Mouse (Mus musculus) stomach, embryonic 14.5 days (tissue): ENCODE results near the gene L3mbtl4. TPM values are rescaled to one million over a fixed set of nuclear protein-coding genes. Genes with fewer than 3 reads are reported as not detected.

Experiments used
- ATAC-seq: fragments of 200-750 bp; cut with Nextera tagmentation; 2 replicates; pipeline ENCODE4 v1.8.0; 2017; ENCODE audit warnings: low read depth, moderate TSS enrichment; ENCODE audit not compliant: insufficient number of reproducible peaks, insufficient read depth, low FRiP score
- H3K27ac ChIP-seq: fragments of 300-500 bp; sonication (generic); 2 replicates; pipeline ENCODE4 v1.5.1; 2014; ENCODE audit warnings: mild to moderate bottlenecking, low read length, moderate library complexity, mixed read lengths
- H3K27me3 ChIP-seq: fragments of 300-500 bp; sonication (generic); 2 replicates; pipeline ENCODE4 v1.6.1; 2014; ENCODE audit warnings: low read length, control low read depth, mixed read lengths; ENCODE audit not compliant: control insufficient read depth, insufficient read depth
- H3K36me3 ChIP-seq: fragments of 300-500 bp; sonication (generic); 2 replicates; pipeline ENCODE4 v1.6.1; 2014; ENCODE audit warnings: mild to moderate bottlenecking, control low read depth, low read length, moderate library complexity, mixed read lengths; ENCODE audit not compliant: control insufficient read depth, insufficient read depth
- H3K4me1 ChIP-seq: fragments of 300-500 bp; sonication (generic); 2 replicates; pipeline ENCODE4 v1.6.1; 2014; ENCODE audit warnings: low read length, control low read depth, mixed read lengths; ENCODE audit not compliant: control insufficient read depth, insufficient read depth
- H3K4me2 ChIP-seq: fragments of 300-500 bp; sonication (generic); replicated peaks from 2 replicates; pipeline ENCODE4 v1.6.1; 2014; ENCODE audit warnings: low read depth, low read length, control low read depth
- H3K4me3 ChIP-seq: fragments of 300-500 bp; sonication (generic); 2 replicates; pipeline ENCODE4 v1.5.1; 2014; ENCODE audit warnings: low read depth, low read length, control low read depth
- H3K9ac ChIP-seq: fragments of 300-500 bp; sonication (generic); replicated peaks from 2 replicates; pipeline ENCODE4 v1.6.1; 2014; ENCODE audit warnings: low read depth, mild to moderate bottlenecking, control low read depth, low read length, moderate library complexity, mixed read lengths
- H3K9me3 ChIP-seq: fragments of 300-500 bp; sonication (generic); 2 replicates; pipeline ENCODE4 v1.6.1; 2016; ENCODE audit warnings: low read depth, low read length, control low read depth; ENCODE audit not compliant: control insufficient read depth
- WGBS: fragments of 180-500 bp; shearing (Covaris S2); extraction: QIAGEN DNeasy Blood & Tissue Kit; methylation state at CpG from one replicate; pipeline ENCODE4 v1.1.7; 2014; 5-methylcytosine and 5-hydroxymethylcytosine counted together
- polyA plus RNA-seq: library from polyadenylated mRNA; unstranded; fragments of >200 nt; fragmentation: Nextera tagmentation; extraction: Ambion mirVana; gene quantifications from 2 replicates; pipeline ENCODE4 v1.2.1, GENCODE M21; 2014

The L3mbtl4 gene
- polyA plus RNA-seq, 1 experiment from 2014 or later: not detected

DNA sequence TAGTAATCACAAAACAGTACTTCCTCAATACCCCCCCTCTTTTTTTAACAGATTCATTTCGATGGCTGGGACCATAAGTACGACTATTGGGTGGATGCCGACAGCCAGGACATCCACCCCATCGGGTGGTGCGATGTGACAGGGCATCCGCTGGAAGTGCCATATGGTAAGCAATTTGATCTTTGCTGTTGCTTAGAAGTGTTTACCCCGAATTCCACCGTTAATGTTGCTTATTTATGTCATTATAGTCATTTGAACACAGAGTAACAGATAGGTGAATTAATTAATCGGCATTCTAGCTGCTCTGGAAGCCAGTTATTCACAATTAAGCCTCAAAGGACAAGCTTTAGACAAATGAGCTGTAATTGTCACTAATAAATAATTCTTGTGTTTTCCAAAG is 286.1 kb downstream of the L3mbtl4 start:
- no peak overlapping the region for H3K27ac ChIP-seq
- H3K9ac ChIP-seq: no peak overlapping the region
- H3K4me3 ChIP-seq: no peak overlapping the region
- H3K27me3 ChIP-seq: no peaks in the 10 kb centered on the region
- ATAC-seq: no peak
- H3K9me3 ChIP-seq: no peaks in the 10 kb centered on the region
- 80% methylated on average over 9 of the region's 9 CpGs for WGBS
- H3K36me3 ChIP-seq: no peaks in the 10 kb centered on the region
- H3K4me1 ChIP-seq: no peaks in the 10 kb centered on the region
- no peak overlapping the region for H3K4me2 ChIP-seq

DNA sequence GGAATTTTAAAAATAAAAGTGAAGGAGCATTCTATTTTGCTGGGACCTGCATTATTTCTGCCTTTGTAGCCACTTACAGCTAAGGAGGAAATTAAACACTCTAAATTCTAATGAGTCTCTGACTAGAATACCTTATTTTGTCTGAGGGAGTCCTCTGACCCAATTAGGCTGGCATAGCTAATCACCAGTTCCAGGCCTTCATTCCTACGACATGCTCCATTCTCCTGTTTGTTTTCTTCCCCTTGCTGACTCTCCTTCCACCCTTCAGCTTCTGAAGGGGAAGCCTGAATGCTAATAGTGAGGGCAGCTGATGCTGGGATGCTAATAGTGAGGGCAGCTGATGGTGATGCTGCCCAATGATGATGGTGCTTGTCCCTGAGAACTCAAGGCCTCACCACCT is 286.7 kb downstream of the L3mbtl4 start:
- H3K9ac ChIP-seq: no peak overlapping the region
- H3K4me2 ChIP-seq: no peak overlapping the region
- no peaks in the 10 kb centered on the region for H3K9me3 ChIP-seq
- 41% methylated on average over 1 of the region's 1 CpGs for WGBS
- no peaks in the 10 kb centered on the region for H3K27me3 ChIP-seq
- H3K4me1 ChIP-seq: no peaks in the 10 kb centered on the region
- no peak for ATAC-seq
- no peak overlapping the region for H3K27ac ChIP-seq
- no peaks in the 10 kb centered on the region for H3K36me3 ChIP-seq
- no peak overlapping the region for H3K4me3 ChIP-seq

DNA sequence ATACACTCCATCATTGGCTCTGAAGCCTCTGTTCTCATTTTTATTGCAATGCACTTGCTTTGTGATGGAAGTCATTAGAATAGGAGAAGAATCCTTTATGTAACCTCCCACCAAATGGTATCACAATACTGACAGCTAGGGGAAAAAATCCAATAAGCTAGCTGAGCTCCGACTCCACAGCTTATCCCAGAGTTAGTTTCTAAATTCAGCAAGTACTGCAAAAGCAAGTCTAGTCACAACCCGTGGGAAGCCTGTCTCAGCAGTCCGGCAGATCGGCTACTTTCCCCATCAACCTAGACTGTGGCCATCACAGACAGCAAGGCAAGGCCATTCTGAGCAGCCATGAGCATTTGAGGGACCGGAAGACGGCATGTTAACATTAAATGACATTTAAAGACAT is 298.2 kb downstream of the L3mbtl4 start:
- no peaks in the 10 kb centered on the region for H3K4me1 ChIP-seq
- H3K4me2 ChIP-seq: no peak overlapping the region
- H3K9me3 ChIP-seq: no peaks in the 10 kb centered on the region
- H3K27me3 ChIP-seq: no peaks in the 10 kb centered on the region
- H3K4me3 ChIP-seq: no peak overlapping the region
- H3K27ac ChIP-seq: no peak overlapping the region
- no peak overlapping the region for H3K9ac ChIP-seq
- 90% methylated on average over 6 of the region's 6 CpGs for WGBS
- no peak for ATAC-seq
- no peaks in the 10 kb centered on the region for H3K36me3 ChIP-seq

DNA sequence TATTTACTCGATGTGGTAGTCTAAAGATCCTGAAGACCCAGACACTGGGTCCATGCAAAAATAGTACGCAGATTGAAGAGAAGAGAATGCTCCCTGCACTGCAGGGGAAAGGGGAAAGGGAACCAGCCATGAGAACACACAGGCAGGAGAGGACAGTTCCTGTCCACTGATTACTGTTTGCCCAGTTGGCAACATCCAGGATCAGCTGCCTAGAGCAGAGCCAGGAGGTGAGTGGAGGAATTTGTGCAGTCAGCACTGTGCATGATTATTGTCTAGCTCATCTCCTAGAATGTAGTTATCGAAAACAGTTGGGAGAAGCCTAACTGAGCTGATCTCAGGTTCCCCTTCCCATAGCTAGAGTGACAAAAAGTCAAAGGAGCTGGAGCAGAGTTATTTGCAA is 311.6 kb downstream of the L3mbtl4 start:
- no peaks in the 10 kb centered on the region for H3K27me3 ChIP-seq
- 81% methylated on average over 3 of the region's 3 CpGs for WGBS
- no peak overlapping the region for H3K9ac ChIP-seq
- H3K4me1 ChIP-seq: no peaks in the 10 kb centered on the region
- no peak for ATAC-seq
- H3K36me3 ChIP-seq: no peaks in the 10 kb centered on the region
- H3K4me3 ChIP-seq: no peak overlapping the region
- no peak overlapping the region for H3K4me2 ChIP-seq
- H3K27ac ChIP-seq: no peak overlapping the region
- no peaks in the 10 kb centered on the region for H3K9me3 ChIP-seq

DNA sequence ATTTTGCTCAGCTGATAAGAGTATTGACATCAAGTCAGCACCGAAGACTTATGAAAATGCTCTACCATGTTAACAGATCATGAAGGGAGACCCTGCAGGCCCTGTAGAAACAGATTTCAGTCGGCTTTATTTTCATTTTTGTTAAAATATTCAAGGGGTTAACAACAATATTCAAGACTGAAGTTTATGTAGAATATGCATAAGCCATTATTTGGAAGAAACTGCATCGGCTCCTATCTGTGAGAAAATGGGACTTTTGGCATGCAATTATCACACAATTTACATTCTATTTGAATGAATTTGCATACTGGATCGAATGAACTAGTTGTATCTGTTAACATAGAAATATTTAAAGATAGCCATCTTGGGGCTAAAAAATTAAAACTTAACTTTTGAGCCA is 318.0 kb downstream of the L3mbtl4 start:
- Histone ChIP-seq H3K4me1 (no peaks in the 10 kb centered on the region), H3K9me3 (no peaks in the 10 kb centered on the region), H3K27me3 (no peaks in the 10 kb centered on the region), H3K9ac (no peak overlapping the region), H3K27ac (no peak overlapping the region), H3K4me3 (no peak overlapping the region), H3K36me3 (no peaks in the 10 kb centered on the region), H3K4me2 (no peak overlapping the region)
- 81% methylated on average over 4 of the region's 4 CpGs for WGBS
- ATAC-seq: no peak

DNA sequence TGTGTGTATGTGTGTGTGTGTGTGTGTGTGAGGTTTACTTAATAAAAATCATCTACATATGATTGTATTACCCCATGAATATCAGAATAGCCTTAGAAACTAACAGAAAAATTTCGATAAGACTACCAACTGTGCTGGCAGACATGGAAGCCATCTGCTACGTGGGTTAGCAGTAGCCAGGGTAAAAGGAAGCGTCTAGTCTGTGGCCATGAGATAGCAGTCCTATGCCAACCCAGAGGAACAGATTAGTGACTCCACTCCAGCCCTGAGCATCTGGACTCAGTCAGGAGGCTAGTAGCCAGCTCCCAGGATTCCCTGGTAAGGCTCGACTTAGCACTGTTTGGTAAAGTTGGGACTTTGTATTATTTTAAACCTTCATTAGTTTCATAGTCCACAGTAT is 329.1 kb downstream of the L3mbtl4 start:
- Histone ChIP-seq H3K9me3 (no peaks in the 10 kb centered on the region), H3K4me3 (no peak overlapping the region), H3K4me2 (no peak overlapping the region), H3K36me3 (no peaks in the 10 kb centered on the region), H3K27ac (no peak overlapping the region), H3K9ac (no peak overlapping the region), H3K4me1 (no peaks in the 10 kb centered on the region), H3K27me3 (no peaks in the 10 kb centered on the region)
- WGBS: 65% methylated on average over 4 of the region's 4 CpGs
- ATAC-seq: no peak

DNA sequence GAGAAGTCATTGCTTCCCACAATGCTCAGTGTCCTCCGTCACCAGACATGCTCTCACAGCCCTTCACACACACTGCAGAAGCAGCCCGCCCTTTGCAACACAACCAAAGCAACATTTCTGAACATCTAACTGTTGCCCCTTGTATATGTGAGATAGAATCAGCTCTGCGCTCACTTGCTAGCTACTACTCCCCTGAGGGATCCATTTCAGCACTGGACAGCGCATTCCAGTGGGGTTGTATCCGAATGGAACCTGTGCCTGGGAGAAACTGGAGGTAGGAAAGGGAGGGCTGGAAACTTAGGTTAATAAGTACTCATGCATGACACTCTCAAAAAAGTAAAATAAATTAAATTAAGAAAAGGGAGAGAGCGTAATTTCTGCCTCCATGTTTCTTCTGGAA is 334.1 kb downstream of the L3mbtl4 start:
- no peak overlapping the region for H3K4me3 ChIP-seq
- H3K27me3 ChIP-seq: no peaks in the 10 kb centered on the region
- no peaks in the 10 kb centered on the region for H3K36me3 ChIP-seq
- H3K27ac ChIP-seq: no peak overlapping the region
- WGBS: 51% methylated on average over 6 of the region's 6 CpGs
- H3K9ac ChIP-seq: no peak overlapping the region
- ATAC-seq: no peak
- no peak overlapping the region for H3K4me2 ChIP-seq
- no peaks in the 10 kb centered on the region for H3K4me1 ChIP-seq
- no peaks in the 10 kb centered on the region for H3K9me3 ChIP-seq

DNA sequence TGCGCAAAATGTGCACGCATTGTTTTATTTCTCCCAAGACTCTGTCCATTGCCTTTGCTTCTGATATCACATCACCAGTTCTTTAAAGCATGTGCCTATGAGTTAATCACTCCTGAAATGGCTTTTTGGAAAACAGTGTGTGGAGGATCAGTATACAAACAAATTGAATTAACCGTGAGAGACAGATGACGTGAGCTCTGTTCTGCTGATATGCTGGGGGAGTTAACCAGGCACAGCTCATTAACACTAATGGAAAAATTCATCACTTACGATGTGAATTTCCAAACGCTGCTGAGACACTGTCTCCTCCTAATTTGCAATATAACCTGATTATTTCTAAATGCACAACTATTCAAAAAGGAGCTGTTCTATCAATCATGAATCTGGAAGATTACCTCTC is 337.6 kb downstream of the L3mbtl4 start:
- ATAC-seq: no peak
- H3K36me3 ChIP-seq: no peaks in the 10 kb centered on the region
- WGBS: 73% methylated on average over 6 of the region's 6 CpGs

DNA sequence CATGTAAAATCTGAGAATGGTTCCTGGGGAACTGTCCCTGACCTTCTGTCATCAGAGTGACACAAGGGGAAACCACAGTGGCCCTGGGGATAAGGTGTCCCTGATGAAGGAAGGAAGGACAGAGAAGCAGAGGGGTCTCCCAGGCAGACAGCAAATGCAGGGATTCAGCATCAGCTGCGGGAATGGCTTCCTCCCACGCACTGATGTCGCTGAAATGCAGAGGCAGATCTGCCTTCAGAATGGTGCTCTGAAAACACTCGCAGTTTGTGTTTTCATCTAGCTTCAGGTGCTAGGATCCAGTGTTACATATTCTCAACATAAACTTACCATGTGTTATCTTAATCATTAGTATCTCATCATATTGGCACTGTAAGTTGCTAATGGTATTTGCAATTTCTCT is 351.7 kb downstream of the L3mbtl4 start:
- Histone ChIP-seq H3K4me3 (no peak overlapping the region), H3K9ac (no peak overlapping the region), H3K4me1 (no peaks in the 10 kb centered on the region), H3K27ac (no peak overlapping the region), H3K9me3 (no peaks in the 10 kb centered on the region), H3K36me3 (no peaks in the 10 kb centered on the region), H3K4me2 (no peak overlapping the region), H3K27me3 (no peaks in the 10 kb centered on the region)
- WGBS: 77% methylated on average over 4 of the region's 4 CpGs
- no peak for ATAC-seq

More for the DNA sequence above, 337.6 kb downstream of the L3mbtl4 start:
- no peak overlapping the region for H3K4me3 ChIP-seq
- no peaks in the 10 kb centered on the region for H3K27me3 ChIP-seq
- H3K9me3 ChIP-seq: no peaks in the 10 kb centered on the region
- H3K4me2 ChIP-seq: no peak overlapping the region
- H3K9ac ChIP-seq: no peak overlapping the region
- H3K27ac ChIP-seq: no peak overlapping the region
- no peaks in the 10 kb centered on the region for H3K4me1 ChIP-seq
